Mouse (Mus musculus) ovary, postnatal 14 days (tissue): Measurements from ENCODE around the gene Tagln2.

ENCODE experiments used
- DNase-seq: peaks from one replicate; pipeline ENCODE4 v3.0.0; 2022; ENCODE audit warnings: low spot score

Tagln2 gene

DNA sequence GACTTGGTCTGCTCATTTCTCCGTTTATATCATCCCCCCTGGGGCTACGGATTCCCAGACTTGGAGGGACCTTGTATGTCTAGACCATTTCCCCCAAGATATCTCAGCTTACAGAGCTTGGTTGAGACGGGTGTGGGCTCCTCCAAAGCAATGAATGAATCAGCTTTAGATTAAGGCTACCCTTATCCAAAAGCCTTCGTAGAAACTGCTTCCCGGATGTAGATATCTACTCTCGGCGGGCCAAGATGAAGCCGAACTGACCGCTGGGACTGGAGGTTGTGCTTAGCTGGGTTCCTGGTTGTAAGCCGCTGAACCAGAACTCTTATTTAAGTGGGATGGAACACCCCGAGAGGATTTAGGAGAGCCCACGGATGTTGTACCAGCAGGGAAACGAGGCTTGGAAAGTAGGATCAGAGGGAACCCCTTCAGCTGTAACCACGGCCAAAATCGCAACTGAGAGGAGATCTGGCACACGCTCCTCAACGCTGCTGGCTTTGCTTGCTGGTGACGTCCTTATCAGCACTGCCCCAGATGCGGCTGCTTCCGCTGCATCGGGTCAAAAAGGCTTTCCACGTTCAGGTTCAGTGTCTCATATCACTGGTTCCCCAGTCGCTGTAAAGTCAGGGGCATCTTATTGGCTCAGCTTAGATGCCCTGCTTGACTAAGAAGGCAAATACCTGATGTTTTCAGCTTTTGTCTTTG is 26.7 kb downstream of the Tagln2 start:
- DNase-seq = no peak

DNA sequence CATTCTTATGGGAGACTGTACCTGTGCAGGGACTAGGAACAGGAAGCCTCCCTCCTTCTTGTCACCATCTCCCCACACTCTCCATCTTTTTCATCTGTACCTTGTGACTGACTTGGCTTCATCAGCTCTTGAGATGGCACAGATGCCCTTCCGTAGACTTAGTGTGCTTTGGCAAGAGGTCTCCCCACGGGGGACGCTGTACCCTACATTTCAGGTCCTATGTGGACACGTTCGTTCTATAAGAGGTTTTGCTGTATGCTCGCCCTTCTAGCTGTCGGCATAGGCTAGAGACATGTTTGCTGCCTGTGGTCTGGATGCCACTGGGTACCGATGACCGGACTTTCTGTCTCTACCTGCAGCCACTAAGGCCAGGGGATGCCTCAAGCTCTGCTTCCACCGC is 27.6 kb downstream of the Tagln2 start:
- no peak for DNase-seq

DNA sequence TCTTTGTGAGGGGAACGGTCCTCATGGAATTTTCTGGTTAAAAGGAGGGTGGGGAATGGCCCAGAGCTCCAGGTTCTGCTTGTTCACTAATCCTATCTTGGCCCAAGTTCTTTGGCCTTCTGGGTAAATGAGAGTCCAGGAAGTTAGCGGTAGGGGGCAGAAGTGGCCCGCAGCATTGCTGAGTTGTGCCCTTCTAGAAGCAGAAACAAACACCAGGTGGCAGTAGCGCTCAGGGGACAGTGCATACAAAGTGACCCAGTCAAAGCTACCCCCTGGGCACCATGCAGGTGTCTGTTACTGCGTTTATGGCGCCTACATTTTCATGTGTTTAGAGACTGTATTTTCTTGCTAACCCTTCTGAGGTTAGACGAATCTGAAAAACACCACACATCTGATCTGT is 28.9 kb downstream of the Tagln2 start:
- peak; percentile 89 for DNase-seq

DNA sequence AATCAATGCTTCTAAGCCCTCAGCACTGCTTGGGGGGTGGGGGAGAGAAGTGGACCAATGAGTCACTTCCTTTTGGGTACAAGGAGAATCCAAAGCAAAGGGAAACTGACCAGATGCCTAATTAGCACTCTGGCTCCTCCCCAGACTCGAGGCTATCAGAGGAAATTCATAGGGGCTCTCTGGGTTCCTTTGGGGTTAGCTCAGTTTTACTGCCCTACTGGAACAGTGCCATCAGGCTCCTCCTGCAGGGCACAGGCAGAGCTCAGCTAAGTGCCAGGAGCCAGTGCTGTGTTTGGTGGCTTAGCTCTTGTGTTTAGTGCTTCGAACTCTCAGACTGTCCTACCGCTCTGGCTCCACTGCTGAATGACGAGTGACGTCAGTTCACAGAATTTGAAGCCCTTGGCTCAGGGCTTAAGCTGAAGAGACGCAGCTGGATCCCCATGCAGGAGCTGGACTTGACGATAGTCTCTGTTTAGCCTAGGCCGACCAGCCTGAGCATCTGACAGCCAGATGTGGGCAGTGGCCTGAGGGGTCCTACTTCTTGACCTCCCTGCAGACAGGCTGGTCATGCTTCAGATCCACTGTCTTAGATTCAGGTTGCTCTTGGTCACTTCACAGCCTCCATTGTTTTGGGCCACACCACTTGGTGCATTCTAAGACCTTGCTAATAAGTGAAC is 30.8 kb downstream of the Tagln2 start:
- DNase-seq = no peak

DNA sequence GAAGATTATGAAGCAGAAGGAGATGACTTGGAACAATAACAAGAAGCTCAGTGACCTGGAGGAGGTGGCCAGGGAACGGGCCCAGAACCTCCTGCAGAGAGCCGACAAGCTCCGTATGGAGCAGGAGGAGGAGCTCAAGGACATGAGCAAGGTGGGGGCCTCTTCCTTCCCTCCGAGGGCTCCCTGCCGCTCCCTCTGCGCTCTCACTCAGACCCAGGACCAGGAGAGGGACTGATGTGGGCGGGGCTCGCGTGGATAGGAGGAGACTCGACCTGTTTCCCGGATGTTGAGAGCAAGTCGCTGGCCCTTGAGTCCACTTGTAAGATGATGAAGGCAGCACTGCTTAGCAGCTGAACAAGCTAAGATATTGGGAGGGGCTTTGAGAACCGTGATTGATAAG is 32.7 kb downstream of the Tagln2 start:
- DNase-seq = no peak

DNA sequence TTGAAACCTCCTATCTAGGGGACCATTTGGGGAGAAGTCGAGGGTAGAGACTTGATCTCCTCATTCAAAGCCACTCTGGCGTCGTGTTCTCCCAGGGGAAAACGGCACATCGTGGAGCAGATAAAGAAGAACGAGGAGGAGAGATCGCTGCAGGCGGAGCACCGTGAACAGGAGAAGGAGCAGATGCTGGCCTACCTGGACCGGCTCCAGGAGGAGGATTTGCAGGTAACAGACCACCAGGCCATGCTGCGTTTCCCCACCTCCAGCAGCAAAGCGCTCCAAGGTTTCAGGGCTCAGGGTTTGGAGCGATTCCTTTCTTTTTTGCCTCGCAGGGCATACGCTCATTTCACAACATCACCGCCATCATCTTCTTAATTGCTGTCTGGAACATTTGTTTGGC is 35.3 kb downstream of the Tagln2 start:
- no peak for DNase-seq

DNA sequence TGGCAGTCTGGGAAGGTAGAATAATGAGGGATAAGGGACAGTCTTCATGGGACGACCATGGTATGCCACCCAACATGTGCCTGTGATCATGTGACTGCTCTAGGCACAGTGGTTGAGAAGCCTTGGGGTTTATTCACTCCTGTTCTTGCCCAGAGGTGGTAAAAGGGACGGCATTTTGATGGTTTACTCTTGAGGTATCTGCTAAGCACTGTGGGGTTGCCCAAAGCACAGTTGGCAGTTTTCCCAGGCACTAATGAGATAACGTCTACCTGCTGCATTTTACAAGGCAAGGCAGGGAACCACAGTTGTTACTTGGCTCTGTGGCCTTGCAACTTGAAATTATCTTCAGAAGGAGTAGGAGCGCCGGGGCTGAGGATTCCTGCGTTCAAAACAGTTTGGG is 40.0 kb downstream of the Tagln2 start:
- DNase-seq = no peak

DNA sequence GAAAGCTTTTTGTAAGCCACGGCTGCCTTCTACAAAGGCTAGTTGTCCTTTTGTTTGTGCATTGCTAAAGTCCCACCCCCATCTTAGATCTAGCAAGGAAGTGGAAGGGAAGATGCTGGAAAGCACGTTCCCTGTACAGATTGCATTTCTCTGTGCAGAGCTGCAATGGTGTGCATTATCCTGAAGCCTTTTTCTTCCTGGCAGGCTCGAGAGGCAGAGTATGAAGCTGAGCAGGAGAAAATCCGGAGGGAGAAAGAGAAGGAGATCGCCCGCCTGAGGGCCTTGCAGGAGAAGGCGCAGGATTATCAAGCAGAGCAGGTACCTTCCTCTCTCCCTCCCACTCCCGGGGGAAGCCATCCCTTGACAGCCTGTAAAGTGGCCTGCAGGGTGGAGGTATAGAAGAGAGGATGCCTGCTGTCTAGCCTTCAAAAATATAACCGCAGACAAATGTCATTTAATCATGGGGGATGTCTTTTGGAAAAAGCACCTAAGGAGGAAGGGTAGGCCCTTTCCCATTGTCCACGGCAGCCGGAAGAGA is 40.5 kb downstream of the Tagln2 start:
- DNase-seq = no peak

DNA sequence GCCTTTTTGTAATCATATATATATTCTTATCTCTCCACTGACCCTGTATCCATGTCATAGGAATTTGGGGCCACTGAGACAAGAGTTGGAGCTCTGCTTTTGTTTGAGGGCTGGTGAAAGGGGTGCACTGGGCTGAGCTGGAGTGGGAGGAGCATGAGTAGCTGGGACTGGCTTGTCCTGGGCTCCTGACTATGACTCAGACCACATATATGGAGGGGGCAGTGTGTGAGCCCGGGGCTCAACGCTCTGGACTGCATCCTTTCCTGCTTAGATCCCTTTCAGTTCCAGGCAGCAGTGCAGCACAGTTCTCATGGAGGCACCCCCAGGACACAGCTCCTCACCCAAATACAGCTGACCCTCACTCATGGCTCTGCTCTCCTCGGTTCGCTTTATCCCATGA is 46.2 kb downstream of the Tagln2 start:
- no peak for DNase-seq

DNA sequence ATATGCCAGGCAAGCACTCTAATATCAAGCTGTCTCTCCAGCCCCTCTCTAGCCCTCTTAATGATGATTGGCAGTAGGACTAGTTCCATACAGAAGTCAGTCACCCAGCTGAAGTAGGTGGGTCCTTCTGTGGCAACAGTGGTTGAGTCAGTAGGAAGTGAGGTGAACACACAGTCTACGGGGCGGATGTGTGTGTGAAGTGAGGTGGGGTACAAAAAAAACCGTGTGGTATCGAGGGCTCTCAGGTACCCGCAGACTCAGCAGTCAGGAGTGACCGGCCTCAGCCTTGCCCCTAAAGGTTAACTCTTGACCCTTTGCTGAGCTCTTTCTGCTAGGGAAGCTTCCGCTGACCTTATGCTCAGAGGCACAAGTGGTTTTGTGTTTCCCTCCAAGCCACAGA is 48.7 kb downstream of the Tagln2 start:
- DNase-seq = no peak

DNA sequence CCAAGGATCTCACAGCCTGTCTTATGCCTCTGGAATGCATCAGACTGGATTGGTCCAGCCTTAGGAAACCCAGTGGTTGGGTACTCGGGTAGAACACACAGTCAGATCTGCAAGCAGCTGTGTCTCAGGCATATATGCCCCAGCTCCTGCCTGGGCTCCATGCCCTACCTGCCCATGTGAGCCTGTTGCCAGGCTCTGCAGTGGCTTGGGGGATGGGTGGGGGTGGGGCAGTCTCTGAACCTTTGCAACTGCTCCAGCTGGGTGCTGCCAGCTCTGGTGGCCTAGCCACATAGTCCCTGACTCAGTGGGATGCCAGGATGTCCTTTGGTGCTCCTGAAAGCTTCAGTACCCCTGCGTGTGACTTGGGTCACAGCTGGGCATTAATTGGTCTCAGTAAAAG is 49.5 kb downstream of the Tagln2 start:
- no peak for DNase-seq

DNA sequence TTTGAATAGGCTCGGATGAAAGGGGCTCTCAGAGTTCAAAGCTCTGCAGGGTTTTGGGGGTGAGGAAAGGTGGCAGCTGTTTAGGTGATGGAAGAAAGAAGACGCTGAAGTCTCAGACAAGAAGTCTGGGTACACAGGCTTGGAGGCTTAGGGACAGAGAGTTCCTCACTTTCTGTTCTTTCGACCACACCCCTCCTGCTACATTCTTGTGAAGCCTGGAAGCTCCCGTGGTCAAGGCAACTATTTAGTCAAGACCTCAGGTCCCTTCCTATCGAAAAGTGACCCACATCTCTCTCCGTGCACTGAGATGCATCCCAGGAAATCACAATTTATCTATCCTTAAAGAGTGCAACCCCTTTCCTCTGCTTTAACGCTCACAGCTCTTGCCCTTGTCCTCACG is 49.9 kb downstream of the Tagln2 start:
- DNase-seq = no peak

DNA sequence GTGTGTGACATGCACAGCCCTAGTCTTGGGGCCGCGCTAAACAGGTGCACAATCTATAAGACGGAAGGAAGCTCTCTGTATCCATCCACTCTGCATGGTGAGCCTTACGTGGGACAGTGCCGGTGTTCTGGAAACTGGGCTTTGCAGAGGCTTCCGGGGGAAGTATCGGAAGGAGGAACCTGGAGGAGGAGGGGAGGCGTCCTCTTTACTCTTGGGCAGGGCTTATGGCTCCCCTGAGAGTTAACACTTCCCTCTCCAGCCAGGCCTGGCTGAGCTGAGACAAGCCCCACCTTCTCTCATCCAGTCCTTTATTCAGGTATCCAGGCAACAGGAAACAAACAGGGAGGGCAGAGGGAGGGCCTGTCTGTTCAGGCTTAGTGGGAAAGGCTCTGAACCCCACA is 50.7 kb downstream of the Tagln2 start:
- peak; percentile 52 for DNase-seq

DNA sequence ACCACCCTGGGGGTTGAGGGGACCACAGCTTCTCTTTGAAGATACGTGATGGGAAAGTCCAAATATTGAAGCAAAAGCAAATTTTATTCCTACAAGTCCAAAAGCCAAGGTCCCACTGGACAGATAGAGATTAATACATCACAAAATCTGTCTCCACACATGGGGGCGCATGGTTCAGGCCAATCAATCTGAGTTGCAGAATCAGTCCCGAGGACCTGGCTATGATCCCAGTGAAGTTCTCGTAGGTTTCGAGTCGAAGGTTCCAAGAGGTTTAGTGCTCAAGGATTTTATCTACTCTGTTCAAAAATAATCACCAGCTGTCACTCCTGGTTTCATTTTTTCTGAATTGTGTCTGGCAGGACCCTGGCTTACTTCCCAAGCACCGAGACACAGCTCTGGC is 51.2 kb downstream of the Tagln2 start:
- DNase-seq = no peak

DNA sequence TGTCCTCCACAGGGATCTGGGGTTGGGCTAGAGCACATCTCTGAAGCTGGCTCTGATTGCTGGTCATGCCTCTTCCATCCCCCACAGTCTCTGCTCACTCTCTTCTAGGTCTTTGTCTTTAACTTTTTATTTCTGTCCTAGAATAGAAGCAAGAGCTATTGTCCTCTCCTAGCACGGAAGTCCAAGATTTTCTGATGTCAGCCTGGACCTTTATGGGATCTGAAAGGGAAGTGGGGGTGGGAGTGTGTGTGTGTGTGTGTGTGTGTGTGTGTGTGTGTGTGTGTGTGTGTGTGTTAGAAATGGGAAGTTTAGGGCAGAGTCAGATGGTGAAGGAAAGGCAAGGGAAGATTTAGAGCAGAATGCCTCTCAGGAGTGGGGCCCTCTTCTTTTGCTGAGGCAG is 52.8 kb downstream of the Tagln2 start:
- no peak for DNase-seq

DNA sequence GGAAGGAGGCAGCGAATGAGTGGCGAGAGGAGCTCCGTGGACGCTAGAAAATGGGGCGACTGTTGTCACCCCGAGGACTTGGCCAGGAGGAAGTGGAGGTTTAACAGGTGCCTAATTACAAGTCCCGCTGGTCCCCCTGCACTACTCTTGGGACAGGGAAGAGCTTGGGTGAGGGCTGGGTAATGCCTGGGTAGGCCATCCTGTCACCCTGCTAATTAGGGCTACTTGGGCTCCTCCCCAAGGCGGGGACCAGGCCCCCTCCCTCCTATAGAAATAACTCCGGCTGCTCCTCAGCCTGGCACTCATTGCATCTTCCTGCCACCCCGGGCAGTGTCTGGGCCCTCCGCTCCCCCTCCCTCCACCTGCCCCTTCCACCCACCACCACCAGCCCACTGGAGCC is 55.8 kb downstream of the Tagln2 start, which contains the start of gene Vsig8:
Vsig8 (plus strand) TSS at position 301 of the 400 bp plus-strand sequence.
- DNase-seq = no peak
